Mouse (Mus musculus): ENCODE measurements around the gene Cryzl1.

DNA sequence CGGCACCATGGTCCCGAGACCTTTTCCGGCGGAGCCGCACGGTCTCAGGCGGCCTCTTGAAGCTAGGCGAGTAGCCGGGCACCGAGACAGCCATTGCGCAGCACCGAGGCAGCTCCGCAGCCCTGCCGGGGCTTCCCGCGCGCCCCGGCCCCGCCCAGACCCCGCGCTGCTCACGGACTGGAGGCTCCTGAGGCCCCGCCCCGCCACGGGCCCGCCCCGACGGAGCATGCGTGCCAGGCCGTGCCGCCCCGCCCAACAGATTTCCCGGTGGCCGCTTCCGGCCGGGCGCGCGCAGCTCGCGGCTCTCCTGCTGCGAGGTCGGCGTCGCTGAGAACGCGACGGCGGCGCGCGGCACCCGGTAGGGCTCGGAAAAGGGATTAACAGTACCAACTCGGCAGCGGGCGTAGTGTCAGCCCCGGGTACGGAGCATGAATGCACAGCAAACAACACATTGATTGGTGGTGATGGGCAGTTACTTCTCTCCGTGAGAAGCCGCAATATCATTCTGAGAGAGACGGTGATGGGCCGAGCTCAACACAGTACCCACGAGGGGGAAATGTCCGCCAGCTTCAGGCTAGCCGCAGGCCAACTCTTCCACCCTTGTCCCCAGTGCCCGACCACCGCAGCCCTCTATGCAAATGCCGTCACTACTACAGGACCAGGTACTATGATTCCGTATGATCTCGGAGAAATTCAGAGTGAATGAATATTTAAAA is 40.0 kb downstream of the Cryzl1 start, which contains the start of gene Donson:
- peak; percentile 79 for TF ChIP-seq POLR2A (IDR thresholded peaks at IDR 0.05; ENCODE audit: low read depth, low read length)
- no peak for TF ChIP-seq CTCF (IDR thresholded peaks at IDR 0.05; ENCODE audit: extremely low read depth, insufficient read length, insufficient replicate concordance, low read depth, low read length)

Measured in small intestine, adult 2 months (tissue).